Mouse (Mus musculus): Measurements from ENCODE around the gene Tfdp2. TPM values are rescaled to one million over a fixed set of nuclear protein-coding genes. Genes with fewer than 3 reads are reported as not detected.

Gene Tfdp2
- total RNA-seq, 2 experiments from 2014 or later: 21.0 to 24.5 TPM

DNA sequence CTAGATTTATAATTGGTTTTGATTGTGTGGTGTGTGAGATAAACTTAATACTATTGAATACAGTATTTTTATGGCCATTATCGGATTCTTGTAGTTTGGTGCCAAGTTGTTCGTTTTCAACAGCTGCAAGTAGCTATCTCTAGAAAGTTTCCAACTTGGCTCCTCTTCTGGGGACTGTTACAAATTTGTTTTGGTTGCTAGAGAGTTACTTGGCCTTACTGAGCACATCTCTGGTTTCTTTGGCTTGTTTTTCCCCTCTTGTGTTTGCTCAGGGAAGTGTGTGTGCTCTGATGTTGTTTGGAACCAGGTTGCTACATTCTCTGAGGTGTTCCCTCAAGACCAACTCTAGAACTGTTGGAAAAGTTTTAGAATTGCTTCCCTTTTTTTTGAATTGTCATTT lies 27.2 kb downstream of the Tfdp2 start:
- no peak for DNase-seq (ENCODE audit: low spot score in 2 of 2)

DNA sequence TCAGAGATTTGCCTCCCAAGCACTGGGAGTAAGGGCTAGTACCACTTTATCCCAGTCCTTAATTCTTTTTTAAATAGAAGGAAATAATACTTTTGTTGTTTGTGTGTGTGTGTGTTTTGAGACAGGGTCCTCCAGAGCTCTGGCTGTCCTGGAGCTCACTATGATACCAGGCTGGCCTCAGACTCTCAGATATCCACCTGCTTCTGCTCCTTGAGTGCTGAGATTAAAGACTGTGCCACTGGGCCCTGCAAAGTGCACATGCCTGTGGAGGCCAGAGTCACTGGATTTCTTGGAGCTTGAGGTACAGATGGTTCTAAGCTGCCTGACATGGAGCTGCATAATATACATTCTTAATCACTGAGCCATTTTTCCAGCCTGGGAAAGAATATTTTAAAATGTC lies 32.2 kb downstream of the Tfdp2 start:
- DNase-seq (ENCODE audit: low spot score in 2 of 2): no peak

DNA sequence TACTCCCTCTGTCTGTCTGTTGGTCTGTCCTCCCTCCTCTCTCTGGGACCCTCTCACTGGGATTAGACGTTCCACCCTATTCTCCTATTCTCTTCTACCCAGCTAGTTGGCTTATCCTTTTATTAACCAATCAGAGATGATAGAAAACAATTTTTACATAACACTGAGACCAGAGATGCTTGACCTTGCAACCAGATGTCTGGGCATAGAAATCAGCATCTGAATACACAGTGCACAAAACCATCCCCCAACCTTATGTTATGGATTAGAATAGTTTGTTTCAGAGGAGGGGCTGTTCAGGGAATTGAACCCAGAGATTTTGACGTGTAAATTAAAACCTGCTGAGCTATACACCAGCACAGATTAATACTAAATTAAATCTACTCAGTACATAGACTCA lies 34.2 kb downstream of the Tfdp2 start:
- DNase-seq (ENCODE audit: low spot score in 2 of 2): no peak

DNA sequence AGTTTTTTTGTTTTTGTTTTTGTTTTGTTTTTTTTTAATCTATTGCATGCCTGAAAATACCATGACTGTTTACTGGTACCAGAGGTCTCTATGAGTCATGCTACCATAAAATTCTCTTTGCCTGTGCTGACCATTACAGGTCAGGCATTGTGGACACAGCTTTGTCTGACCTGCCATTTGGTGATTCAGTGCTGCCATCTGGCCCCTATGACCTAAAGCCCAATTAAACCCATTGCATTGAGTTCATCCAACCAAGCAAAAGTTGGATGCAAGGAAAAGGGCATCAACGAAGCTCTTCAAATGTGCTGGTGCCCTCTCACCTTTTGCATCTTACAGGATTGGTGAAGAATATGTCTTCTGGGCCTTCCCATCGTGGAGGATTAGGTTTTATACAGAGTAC lies 39.4 kb downstream of the Tfdp2 start:
- DNase-seq (ENCODE audit: low spot score in 2 of 2): no peak

DNA sequence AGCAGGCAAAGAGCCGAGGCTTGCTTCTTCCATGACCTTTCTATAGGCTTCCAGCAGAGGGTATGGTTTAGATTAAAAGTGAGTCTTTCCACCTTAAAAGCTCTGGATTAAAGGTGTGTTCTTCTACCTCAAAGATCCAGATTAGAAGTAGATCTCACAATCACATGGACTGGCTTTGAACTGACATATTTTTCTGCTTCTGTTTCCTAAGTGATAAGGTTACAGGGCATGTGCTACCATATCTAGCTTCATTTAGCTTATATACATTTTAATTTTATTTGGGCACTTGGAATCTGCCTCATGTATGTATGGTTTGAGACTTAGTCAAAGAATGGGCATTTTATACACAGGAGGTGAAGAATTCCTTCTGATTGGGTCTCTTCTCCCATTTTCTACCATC lies 41.3 kb downstream of the Tfdp2 start:
- no peak for DNase-seq (ENCODE audit: low spot score in 2 of 2)

DNA sequence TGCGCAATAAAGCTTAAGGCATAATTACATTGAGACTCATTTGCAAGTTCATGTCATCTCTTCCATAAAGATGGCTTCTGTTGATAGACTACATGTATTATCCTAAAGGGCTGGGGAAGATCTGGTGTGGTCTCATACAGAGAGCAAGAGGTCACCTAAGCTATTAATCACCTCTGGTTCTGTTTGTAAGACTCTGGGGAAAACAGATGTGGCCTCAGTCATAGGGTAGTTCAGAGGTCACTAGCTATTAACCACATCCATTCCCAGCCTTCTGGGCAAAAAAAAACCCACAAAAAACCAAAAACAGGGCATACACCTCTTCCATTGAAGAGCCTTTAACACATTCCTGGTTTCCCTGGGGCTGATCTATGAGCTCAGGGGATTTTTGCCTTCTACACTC lies 42.2 kb downstream of the Tfdp2 start:
- DNase-seq (ENCODE audit: low spot score in 2 of 2): no peak

DNA sequence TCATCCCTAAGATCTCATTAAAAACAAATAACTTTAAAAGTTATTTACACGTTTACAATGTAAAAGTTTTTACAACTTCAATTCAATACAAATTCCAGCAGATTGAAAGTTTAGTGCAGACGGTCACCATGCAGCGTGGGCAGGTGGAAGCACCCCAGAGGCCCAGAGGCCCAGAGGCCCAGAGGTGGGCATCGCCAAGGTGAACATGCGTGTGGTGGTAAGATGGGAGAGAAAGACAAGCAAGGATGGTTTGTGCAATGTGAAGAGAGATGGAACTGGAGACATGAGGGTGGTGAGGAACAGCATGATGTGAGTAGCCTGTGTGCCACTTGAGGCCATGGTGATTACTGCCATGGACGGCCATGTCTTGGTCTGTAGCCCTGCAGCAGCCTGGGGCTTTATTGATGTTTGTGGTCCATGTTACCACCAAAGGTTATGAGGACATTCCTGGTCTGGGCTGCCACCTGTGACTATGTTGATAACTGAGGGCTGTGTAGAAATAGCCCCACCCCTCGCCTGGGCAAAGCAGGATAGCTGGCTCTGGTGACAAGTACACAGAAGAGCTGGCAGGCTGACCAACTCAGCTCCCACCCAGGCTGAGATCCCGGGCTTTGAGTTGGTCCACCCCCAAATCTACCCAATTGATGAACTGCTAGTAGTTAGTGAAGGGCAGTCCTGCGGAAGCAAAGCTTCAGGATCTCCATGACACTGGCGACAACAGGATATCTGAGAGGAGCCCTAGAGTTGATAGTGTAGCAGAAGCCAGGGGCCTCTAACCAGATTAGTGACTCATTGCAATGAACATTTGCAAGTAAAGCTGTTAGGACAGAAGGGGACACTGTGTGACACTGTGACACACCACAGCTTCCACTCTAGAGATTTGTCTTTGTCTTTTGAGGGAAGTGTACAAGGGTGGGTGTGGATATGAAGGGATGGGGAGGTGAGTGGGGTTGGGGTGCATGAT lies 45.3 kb downstream of the Tfdp2 start:
- no peak for DNase-seq (ENCODE audit: low spot score in 2 of 2)

DNA sequence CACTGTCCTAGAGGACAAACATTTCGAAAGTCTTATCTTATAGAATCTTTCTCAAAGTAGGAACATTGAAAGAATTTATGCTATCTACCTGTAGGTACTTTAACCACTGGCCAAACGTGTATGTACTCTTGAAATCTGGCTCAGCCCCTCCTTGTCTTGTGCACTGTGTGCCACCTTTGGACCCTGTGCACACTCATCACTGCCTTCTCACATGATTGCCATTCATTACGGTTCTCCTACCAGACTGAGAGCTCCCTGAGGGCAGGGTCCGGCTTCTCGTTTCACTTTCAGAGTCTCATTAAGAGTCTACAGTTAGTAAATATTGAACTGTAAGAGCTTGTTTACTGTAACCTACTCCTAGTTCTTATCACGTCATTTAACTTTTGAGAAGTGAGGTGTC lies 47.8 kb downstream of the Tfdp2 start:
- no peak for DNase-seq (ENCODE audit: low spot score in 2 of 2)

DNA sequence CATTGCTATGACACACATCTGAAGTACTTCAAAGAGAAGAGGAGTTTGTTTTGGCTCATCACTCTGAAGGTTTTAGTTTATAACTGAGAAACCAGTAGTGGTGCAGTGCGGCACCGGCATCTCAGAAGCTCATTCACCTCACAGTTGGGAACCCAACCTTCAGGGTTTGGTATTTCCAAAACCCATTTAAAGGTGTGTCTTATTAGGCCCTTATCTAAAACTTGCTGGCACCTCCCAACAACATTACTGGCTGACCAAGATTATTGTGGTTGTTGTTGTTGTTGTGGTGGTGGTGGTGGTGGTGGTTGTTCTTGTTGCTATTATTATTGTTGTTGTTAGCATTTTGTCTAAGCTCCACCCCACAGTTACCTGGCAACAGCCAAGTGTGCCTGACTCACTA lies 58.7 kb downstream of the Tfdp2 start:
- DNase-seq (ENCODE audit: low spot score in 2 of 2): no peak

DNA sequence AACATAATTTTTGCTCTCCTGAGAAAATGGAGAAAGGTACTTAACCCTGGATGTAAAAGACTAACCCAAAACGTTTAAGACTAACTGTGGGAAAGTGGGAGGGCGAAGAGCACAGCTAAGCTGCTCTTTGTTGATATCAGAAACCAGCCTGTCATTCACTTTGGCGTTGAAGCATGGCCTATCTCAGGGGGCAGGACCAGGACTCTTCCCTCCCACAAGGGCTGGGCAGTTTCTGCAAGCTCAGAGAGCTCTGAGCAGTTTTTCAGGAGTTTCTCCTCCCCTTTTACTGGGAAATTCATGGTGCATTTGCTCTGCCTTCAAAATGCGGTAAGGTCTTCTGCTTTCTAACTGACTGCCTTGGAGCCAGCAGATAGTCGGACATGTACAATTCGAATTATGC lies 62.4 kb downstream of the Tfdp2 start:
- DNase-seq (ENCODE audit: low spot score in 2 of 2): no peak

DNA sequence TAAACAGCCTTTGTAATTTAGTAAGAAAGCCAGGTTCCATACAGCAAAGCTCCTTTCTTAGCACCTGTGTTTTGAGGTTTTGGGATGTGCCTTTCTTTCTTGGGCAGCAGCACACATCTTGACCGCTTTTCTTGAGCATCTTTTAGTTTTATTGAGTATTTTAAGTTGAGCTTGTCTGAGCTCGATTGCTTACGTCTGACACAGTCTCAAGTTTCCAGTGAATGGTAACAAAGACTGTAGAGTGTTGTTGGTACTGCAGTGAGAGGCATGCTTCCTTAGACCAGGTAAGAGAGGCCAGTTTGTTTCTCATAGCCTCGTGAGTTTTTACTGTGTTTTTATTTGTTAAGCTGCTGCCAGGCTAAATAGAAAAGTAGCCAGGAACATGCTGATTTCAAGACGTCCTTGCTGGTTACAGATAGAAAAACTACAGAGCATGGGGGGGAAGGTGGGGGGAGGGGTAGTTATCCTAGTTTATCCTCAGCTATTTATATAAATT lies 63.0 kb downstream of the Tfdp2 start:
- DNase-seq (ENCODE audit: low spot score in 2 of 2): peak; percentile 11 to 20

DNA sequence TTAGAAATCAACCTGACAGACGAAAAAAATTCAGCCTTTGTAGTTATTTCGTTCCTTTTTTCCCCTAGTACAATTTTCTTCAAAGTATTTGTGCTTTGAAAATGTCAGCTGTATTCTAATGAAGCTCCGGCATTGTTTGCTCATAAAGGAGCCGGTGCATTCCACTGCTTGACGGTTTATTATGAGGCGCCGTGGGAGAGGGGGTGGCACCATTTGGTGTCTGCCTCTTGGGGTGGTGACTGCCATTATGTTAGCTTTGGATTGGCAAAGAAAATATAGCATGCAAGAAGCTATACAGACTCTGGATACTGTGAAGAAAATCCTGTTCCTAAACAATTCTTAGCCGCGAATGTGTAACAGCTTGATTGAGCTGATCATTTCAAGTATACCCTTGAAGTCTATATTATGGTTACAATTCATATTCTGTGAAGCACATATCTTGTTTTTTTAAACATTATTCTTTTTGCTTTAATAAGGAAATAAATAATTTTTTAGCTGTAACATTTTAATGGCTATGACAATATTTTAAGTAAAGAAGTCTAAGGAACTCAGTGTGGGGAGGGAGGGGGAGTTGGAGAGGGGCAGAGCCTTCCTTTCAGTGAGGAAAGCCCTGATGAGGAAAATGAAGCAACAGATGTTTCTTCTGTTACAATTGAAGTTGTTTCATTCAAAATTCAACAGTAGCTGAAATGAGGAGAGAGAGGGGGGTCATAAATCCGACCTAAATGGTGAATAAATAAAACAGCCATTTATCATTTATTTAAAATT lies 63.9 kb downstream of the Tfdp2 start:
- peak in 1 of 2 experiments; percentile 25 for DNase-seq (ENCODE audit: low spot score in 2 of 2)

DNA sequence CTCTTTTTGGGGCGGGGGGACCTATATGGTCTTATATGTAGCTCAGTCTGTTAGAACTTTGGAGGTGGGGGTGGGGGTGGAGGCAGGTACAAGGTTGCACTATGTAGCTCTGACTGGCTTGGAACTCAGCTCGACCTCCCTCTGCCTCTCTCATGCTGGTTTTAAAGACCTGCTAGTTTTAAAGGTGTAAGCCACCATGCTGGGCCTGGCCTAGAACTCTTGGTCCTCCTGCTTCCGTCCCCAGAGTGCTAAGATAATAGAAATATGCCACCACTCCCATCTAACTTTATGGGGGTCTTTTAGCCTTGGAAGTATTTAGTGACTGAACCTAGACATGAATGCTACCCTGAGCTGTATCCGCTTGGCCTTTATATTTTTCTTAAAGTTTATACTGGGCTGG lies 65.0 kb downstream of the Tfdp2 start:
- no peak for DNase-seq (ENCODE audit: low spot score in 2 of 2)

DNA sequence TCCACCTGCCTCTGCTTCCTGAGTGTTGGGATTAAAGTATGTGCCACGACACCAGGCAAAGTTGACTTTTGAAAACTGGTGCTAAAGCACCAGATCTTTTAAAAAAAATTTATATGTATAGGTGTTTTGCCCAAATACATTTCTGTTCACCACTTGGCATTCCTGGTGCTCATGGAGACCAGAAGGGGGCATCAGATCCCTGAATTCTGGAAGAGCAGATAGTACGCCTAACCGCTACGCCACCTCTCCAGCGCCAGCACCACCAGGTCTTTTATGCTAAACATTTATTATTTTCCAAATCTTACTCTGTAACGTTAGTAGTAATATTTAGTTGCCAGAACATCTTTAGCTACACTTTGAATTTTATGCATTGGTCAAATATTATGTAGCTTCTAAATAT lies 65.9 kb downstream of the Tfdp2 start:
- no peak for DNase-seq (ENCODE audit: low spot score in 2 of 2)

DNA sequence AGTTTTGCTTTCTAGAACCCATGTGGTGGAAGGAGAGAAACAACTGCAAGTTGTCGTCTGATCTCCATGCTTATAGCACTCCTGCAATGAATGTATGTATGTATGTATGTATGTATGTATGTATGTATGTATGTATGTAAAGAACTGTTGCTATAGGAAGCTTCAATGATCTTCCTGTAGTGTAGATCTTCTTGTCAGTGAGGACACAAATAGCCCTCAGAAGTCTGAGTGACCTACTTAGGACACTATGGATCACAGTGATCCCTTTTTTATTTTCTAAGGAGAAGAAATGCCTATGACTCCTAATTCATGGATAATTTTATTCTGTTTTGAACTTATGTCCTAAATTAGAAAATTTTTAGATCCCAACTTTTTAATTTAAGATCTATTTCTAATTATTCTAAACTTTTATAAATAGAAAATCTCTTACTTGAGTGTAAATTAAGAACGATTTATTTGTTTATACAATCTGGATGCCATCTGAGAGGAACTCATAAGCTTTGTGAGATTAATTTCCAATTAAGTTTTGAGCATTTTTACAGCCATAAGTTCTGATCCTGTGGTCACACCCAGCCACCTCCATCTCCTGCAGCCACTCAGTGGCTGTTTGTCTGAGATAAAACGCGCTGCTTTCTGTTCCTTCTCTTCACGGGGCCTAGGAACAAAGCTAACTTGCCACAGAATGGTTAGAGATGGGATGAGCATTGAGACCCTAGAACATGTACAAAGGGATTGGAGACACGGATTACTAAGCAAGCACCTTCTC lies 70.9 kb downstream of the Tfdp2 start:
- DNase-seq (ENCODE audit: low spot score in 2 of 2): no peak

DNA sequence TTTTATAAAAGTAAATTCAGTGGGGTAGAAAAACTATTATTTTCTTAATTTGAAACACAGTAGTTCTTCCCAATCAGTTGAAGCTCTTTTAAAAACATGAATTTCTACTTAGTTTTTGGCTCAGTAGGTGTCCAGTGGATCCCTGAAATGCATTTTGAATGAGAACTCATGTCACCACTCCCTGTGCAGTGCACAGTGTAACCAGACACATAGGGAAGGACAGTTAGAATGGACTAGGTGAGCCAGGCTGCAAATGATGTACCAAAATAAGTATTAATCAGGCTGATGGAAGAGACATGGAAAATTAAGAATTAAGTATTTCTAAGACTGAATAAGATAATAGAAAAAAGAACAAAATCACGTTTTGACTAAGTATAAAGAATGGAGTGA lies 71.5 kb downstream of the Tfdp2 start:
- DNase-seq (ENCODE audit: low spot score in 2 of 2): no peak

DNA sequence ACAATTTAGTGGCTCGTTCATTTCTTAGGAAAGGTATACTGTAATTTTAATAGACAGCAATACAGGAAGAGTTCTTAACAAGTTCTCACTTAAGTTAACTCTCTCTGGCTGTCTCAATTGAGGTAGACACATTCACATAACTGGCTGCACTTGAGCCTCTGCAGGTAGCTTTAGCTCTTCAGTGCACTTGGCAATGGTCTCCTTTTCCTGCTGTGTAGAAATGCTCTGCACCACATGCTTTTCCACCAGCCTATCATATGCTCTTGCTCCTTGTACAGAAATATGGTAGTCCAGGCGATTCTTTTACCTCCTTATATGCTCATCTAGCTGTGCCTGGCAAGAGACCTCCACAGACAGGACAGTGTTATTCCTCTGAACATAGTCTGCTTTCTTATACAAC lies 73.7 kb downstream of the Tfdp2 start:
- no peak for DNase-seq (ENCODE audit: low spot score in 2 of 2)

DNA sequence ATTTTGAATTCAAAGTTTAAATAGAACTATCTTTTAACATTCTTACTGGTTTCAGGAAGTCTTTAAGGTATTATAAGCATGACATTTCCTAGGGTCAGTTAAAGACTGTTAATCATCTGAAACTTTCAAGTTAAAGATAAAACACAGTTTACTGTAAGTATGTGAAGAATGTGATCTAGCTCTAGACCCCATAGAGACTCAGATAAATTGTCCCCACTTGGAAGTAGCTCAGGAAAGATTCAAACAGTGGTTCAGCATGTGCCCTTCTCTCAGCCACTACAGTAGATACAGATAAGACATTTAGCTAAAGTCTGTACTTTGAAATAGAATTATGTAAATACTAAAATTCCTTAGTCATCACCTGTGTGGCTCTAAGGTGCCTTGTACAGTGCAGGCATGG lies 79.5 kb downstream of the Tfdp2 start:
- no peak for DNase-seq (ENCODE audit: low spot score in 2 of 2)

DNA sequence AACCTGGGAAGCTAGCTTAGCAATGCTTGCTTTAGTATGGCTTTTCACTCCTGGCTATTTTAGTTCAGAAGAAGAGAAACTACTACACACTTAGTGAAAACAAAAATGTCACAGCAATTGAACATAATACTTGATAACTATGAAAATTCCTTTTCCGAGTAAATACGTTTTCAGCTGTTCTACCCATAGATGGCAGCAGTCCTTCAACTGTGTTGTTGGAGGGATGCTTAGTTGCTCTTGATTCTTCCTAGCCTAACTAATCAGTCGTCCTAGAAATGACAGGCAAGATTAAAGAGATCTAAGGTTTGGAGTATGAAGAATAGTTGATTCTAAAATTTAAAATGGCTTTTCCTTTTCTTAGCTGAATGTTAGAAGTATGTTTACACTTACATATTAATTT lies 85.4 kb downstream of the Tfdp2 start:
- no peak for DNase-seq (ENCODE audit: low spot score in 2 of 2)

DNA sequence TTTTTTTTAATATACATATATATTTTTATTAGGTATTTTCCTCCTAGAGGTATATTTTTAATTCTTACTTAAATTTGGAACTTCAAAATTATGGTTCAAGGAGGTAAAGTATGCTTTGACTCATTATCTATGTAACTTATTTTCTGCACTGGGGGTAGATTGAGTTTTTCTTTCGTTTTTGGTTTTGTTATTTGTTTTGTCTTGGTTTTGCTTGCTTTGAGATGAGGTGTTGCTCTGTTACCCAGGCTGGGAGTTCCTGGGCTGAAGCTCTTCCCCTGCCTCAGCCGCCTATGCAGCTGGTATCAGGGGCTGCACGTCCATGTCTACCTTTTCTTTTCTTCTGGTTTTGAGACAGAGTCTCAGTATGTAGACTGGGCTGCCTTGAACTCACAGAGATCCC lies 86.0 kb downstream of the Tfdp2 start:
- DNase-seq (ENCODE audit: low spot score in 2 of 2): no peak

DNA sequence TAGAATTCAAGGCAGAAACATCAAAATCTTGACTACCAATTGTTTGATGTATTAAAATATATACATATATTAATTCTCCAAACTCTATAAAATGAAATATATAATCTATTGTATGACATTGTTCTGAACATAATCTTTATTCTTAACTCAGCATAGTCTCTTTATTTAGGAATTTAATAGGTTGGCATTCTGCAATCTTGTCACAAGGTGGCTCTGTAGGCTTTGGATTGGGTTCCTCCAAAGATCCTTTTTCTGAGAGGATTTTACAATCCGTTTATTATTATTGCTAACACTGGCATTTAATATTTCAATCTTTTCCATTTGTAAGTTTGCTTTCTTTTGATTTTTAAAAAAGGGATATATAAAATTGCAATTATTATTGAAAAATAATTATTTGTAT lies 88.8 kb downstream of the Tfdp2 start:
- DNase-seq (ENCODE audit: low spot score in 2 of 2): no peak

DNA sequence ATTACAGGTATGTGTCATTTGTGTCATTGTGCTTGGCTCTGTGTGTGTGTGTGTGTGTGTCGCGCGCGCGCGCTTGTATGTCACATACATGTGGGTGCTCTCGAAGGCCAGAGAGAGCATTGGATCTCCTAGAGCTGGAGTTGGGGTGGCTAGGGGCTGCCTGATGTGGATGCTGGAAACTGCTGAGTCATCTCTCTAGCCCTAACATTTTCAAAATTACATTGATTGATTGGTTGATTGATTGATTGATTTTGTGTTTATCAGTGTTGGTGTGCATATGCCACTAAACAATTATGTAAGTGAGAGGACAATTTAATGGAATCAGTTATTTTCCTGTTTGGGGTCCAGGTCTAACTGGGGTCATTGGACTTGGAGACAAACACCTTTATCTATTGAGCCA lies 96.1 kb downstream of the Tfdp2 start:
- no peak for DNase-seq (ENCODE audit: low spot score in 2 of 2)
